Mouse (Mus musculus) lung, embryonic 14.5 days (tissue): ENCODE measurements around the gene Scn1b. TPM values are rescaled to one million over a fixed set of nuclear protein-coding genes. Genes with fewer than 3 reads are reported as not detected.

ENCODE experiments used
- ATAC-seq: fragments of 200-750 bp; cut with Nextera tagmentation; 2 replicates; pipeline ENCODE4 v1.8.0; 2017; ENCODE audit warnings: mild to moderate bottlenecking, moderate TSS enrichment, moderate library complexity; ENCODE audit not compliant: insufficient read depth
- DNase-seq: peaks from one replicate; pipeline ENCODE4 v3.0.0-alpha.2; 2015
- H3K27ac ChIP-seq: fragments of 300-500 bp; sonication (generic); 2 replicates; pipeline ENCODE4 v1.5.1; 2014; ENCODE audit warnings: low read depth, mild to moderate bottlenecking, moderate library complexity
- H3K27me3 ChIP-seq: fragments of 300-500 bp; sonication (generic); 2 replicates; pipeline ENCODE4 v1.6.1; 2014; ENCODE audit warnings: low read length, control low read depth; ENCODE audit not compliant: insufficient read depth
- H3K36me3 ChIP-seq: fragments of 300-500 bp; sonication (generic); 2 replicates; pipeline ENCODE4 v1.6.1; 2014; ENCODE audit warnings: control low read depth; ENCODE audit not compliant: insufficient read depth
- H3K4me1 ChIP-seq: fragments of 300-500 bp; sonication (generic); 2 replicates; pipeline ENCODE4 v1.6.1; 2014; ENCODE audit warnings: antibody characterized with exemption, control low read depth; ENCODE audit not compliant: insufficient read depth
- H3K4me2 ChIP-seq: fragments of 300-500 bp; sonication (generic); 2 replicates; pipeline ENCODE4 v1.6.1; 2014; ENCODE audit warnings: mild to moderate bottlenecking
- H3K4me3 ChIP-seq: fragments of 300-500 bp; sonication (generic); 2 replicates; pipeline ENCODE4 v1.5.1; 2014; ENCODE audit warnings: low read depth, low read length
- H3K9ac ChIP-seq: fragments of 300-500 bp; sonication (generic); 2 replicates; pipeline ENCODE4 v1.6.1; 2014
- H3K9me3 ChIP-seq: fragments of 300-500 bp; sonication (generic); 2 replicates; pipeline ENCODE4 v1.6.1; 2016; ENCODE audit warnings: low read depth, low read length, control low read depth
- CTCF ChIP-seq: IDR thresholded peaks from 2 replicates; pipeline ENCODE4 v1.5.1; 2016; ENCODE audit warnings: antibody characterized with exemption, low read depth
- WGBS: fragments of 180-500 bp; shearing (Covaris S2); extraction: QIAGEN DNeasy Blood & Tissue Kit; methylation state at CpG from one replicate; pipeline ENCODE4 v1.1.7; 2014; 5-methylcytosine and 5-hydroxymethylcytosine counted together
- polyA plus RNA-seq: library from polyadenylated mRNA; unstranded; fragments of >200 nt; fragmentation: Nextera tagmentation; extraction: Ambion mirVana; gene quantifications from 2 replicates; pipeline ENCODE4 v1.2.1, GENCODE M21; 2014

Gene Scn1b
- polyA plus RNA-seq, 1 experiment from 2014 or later = 1.3 TPM

- Histone ChIP-seq H3K4me2 (no peak overlapping the region), H3K4me3 (no peak overlapping the region), H3K27me3 (no peaks in the 10 kb centered on the region), H3K9me3 (no peaks in the 10 kb centered on the region), H3K36me3 (no peaks in the 10 kb centered on the region), H3K27ac (no peak overlapping the region), H3K4me1 (no peaks in the 10 kb centered on the region), H3K9ac (no peak overlapping the region)
- TF ChIP-seq CTCF = no peak
- no peak for ATAC-seq
- no peak for DNase-seq
- WGBS = 61% methylated on average over 3 of the region's 3 CpGs
Measured at GRCm38 (mm10) chr7:31080611-31081010, 46.2 kb downstream of the Scn1b start.

GRCm38 (mm10) chr7:31079670-31080069 lies 47.1 kb downstream of the Scn1b start:
- Histone ChIP-seq H3K4me1 (no peaks in the 10 kb centered on the region), H3K9ac (no peak overlapping the region), H3K27me3 (no peaks in the 10 kb centered on the region), H3K36me3 (no peaks in the 10 kb centered on the region), H3K27ac (no peak overlapping the region), H3K9me3 (no peaks in the 10 kb centered on the region), H3K4me3 (no peak overlapping the region), H3K4me2 (no peak overlapping the region)
- TF ChIP-seq CTCF = no peak
- DNase-seq (no peak), ATAC-seq (no peak)
- 78% methylated on average over 8 of the region's 8 CpGs for WGBS

GRCm38 (mm10) chr7:31077885-31078445 lies 48.8 kb downstream of the Scn1b start:
- peak; percentile 50; the same call in 1 of the 2 replicates for ATAC-seq
- Histone ChIP-seq H3K9me3 (no peaks in the 10 kb centered on the region), H3K4me2 (no peak overlapping the region), H3K36me3 (no peaks in the 10 kb centered on the region), H3K27me3 (no peaks in the 10 kb centered on the region), H3K27ac (no peak overlapping the region), H3K9ac (no peak overlapping the region), H3K4me3 (no peak overlapping the region), H3K4me1 (no peaks in the 10 kb centered on the region)
- 43% methylated on average over 5 of the region's 5 CpGs for WGBS
- TF ChIP-seq CTCF = peak; percentile 93
- DNase-seq = peak; percentile 87

GRCm38 (mm10) chr7:31077470-31077869 lies 49.3 kb downstream of the Scn1b start:
- Histone ChIP-seq H3K9me3 (no peaks in the 10 kb centered on the region), H3K27me3 (no peaks in the 10 kb centered on the region), H3K4me2 (no peak overlapping the region), H3K4me3 (no peak overlapping the region), H3K4me1 (no peaks in the 10 kb centered on the region), H3K36me3 (no peaks in the 10 kb centered on the region), H3K9ac (no peak overlapping the region), H3K27ac (no peak overlapping the region)
- no peak for TF ChIP-seq CTCF
- DNase-seq (no peak), ATAC-seq (peak; percentile 16; the same call in 1 of the 2 replicates)
- 42% methylated on average over 6 of the region's 6 CpGs for WGBS

GRCm38 (mm10) chr7:31076492-31076891 lies 50.3 kb downstream of the Scn1b start, which contains the start of gene Fxyd3:
Fxyd3 (minus strand) TSS chr7:31076704.
- DNase-seq (peak; percentile 41), ATAC-seq (peak; percentile 72)
- Histone ChIP-seq H3K4me3 (0 out of 2 replicates have a peak within 1 kb of the TSS, but pooled peaks have one; percentile 8), H3K27me3 (no peaks in the 10 kb centered on the region), H3K9me3 (no peaks in the 10 kb centered on the region), H3K4me1 (no peaks in the 10 kb centered on the region), H3K36me3 (no peaks in the 10 kb centered on the region), H3K9ac (no peak within 1 kb of the TSS; the same call in 1 of the 2 replicates), H3K27ac (no peak within 1 kb of the TSS), H3K4me2 (peak within 1 kb of the TSS; percentile 23; the same call in 1 of the 2 replicates)
- TF ChIP-seq CTCF = no peak
- 39% methylated on average over 5 of the region's 5 CpGs for WGBS

- ATAC-seq (no peak), DNase-seq (no peak)
- WGBS = 57% methylated on average over 5 of the region's 5 CpGs
- no peak for TF ChIP-seq CTCF
- no peaks in the 10 kb centered on the region for H3K9me3 ChIP-seq
- H3K9ac ChIP-seq = no peak overlapping the region
- no peak overlapping the region for H3K4me2 ChIP-seq
- H3K4me1 ChIP-seq = 0 out of 2 replicates have a peak, but pooled peaks cover 3% of the 10 kb centered on the region
- no peaks in the 10 kb centered on the region for H3K36me3 ChIP-seq
- H3K4me3 ChIP-seq = no peak overlapping the region
- no peaks in the 10 kb centered on the region for H3K27me3 ChIP-seq
- no peak overlapping the region for H3K27ac ChIP-seq
Measured at GRCm38 (mm10) chr7:31074713-31075069, 52.1 kb downstream of the Scn1b start.

GRCm38 (mm10) chr7:31074061-31074712 lies 52.6 kb downstream of the Scn1b start:
- no peak overlapping the region for H3K9ac ChIP-seq
- H3K27me3 ChIP-seq = no peaks in the 10 kb centered on the region
- TF ChIP-seq CTCF = no peak
- ATAC-seq (0 out of 2 replicates have a peak, but pooled peaks have one; percentile 2), DNase-seq (no peak)
- H3K4me3 ChIP-seq = no peak overlapping the region
- H3K36me3 ChIP-seq = no peaks in the 10 kb centered on the region
- no peak overlapping the region for H3K4me2 ChIP-seq
- H3K4me1 ChIP-seq = 0 out of 2 replicates have a peak, but pooled peaks cover 3% of the 10 kb centered on the region
- WGBS = 47% methylated on average over 7 of the region's 7 CpGs
- no peaks in the 10 kb centered on the region for H3K9me3 ChIP-seq
- H3K27ac ChIP-seq = no peak overlapping the region
